Mouse (Mus musculus) MEL (cell line): ENCODE measurements around the gene Plxna4. TPM values are rescaled to one million over a fixed set of nuclear protein-coding genes. Genes with fewer than 3 reads are reported as not detected.
A peak's percentile ranks its signal among the peaks of the same experiment; 100 is the strongest.

ENCODE experiments used
- DNase-seq: peaks from one replicate; pipeline ENCODE4 v3.0.0; 2011; ENCODE audit warnings: low read depth, low spot score
- H3K27ac ChIP-seq: 2 replicates; pipeline ENCODE4 v1.5.1; 2012; ENCODE audit warnings: low read depth, mild to moderate bottlenecking, control low read depth, low read length, moderate library complexity; ENCODE audit not compliant: control insufficient read depth
- H3K27me3 ChIP-seq, 2 experiments: fragments of 150-350 bp in 1 of 2; sonication (generic) in 1 of 2; 2 replicates each; pipeline ENCODE4 v1.6.1; 2012; ENCODE audit warnings: low read length in 2 of 2, mild to moderate bottlenecking in 2 of 2, improper control_type of control experiment in 1 of 2, moderate library complexity in 1 of 2; ENCODE audit not compliant: insufficient read depth in 2 of 2, control insufficient read depth in 1 of 2
- H3K36me3 ChIP-seq, 2 experiments: 2 replicates each; pipeline ENCODE4 v1.6.1; 2012 to 2014; ENCODE audit warnings: low read length in 2 of 2, improper control_type of control experiment in 1 of 2, inconsistent platforms in 1 of 2, mild to moderate bottlenecking in 1 of 2; ENCODE audit not compliant: insufficient read depth in 2 of 2, control insufficient read depth in 1 of 2
- H3K4me1 ChIP-seq, 2 experiments: fragments of 150-350 bp in 1 of 2; sonication (generic) in 1 of 2; 2 replicates each; pipeline ENCODE4 v1.6.1; 2012; ENCODE audit warnings: low read length in 2 of 2, improper control_type of control experiment in 1 of 2, mild to moderate bottlenecking in 1 of 2; ENCODE audit not compliant: insufficient read depth in 2 of 2, control insufficient read depth in 1 of 2
- H3K4me3 ChIP-seq, 2 experiments: fragments of 150-350 bp in 1 of 2; sonication (generic) in 1 of 2; 2 replicates each; pipeline ENCODE4 v1.5.1; 2012; ENCODE audit warnings: low read depth in 2 of 2, low read length in 2 of 2, mild to moderate bottlenecking in 2 of 2, moderate library complexity in 2 of 2, control low read depth in 1 of 2, improper control_type of control experiment in 1 of 2; ENCODE audit not compliant: control insufficient read depth in 1 of 2, insufficient read depth in 1 of 2
- H3K79me2 ChIP-seq: 2 replicates; pipeline ENCODE4 v1.6.1; 2012; ENCODE audit warnings: mild to moderate bottlenecking, low read length, moderate library complexity; ENCODE audit not compliant: control insufficient read depth, poor library complexity, insufficient read depth
- H3K9ac ChIP-seq: 2 replicates; pipeline ENCODE4 v1.6.1; 2012; ENCODE audit warnings: low read depth, mild to moderate bottlenecking, control low read depth, low read length, moderate library complexity; ENCODE audit not compliant: control insufficient read depth, poor library complexity, severe bottlenecking
- H3K9me3 ChIP-seq: fragments of 150-350 bp; sonication (generic); replicated peaks from 2 replicates; pipeline ENCODE4 v1.6.1; 2012; ENCODE audit warnings: mild to moderate bottlenecking, low read length, improper control_type of control experiment, moderate library complexity; ENCODE audit not compliant: insufficient read depth
- CHD1 ChIP-seq: IDR thresholded peaks from 2 replicates; pipeline ENCODE4 v1.6.1; 2012; ENCODE audit warnings: low read depth, mild to moderate bottlenecking, inconsistent platforms, low read length, improper control_type of control experiment
- ELF1 ChIP-seq: IDR thresholded peaks from 2 replicates; pipeline ENCODE4 v1.6.1; 2014; ENCODE audit warnings: low read depth, mild to moderate bottlenecking, inconsistent platforms, low read length, improper control_type of control experiment, moderate library complexity
- ETS1 ChIP-seq: IDR thresholded peaks from 2 replicates; pipeline ENCODE4 v1.6.1; 2012; ENCODE audit warnings: low read depth, mild to moderate bottlenecking, inconsistent platforms, low read length, improper control_type of control experiment, moderate library complexity
- HCFC1 ChIP-seq: IDR thresholded peaks from 2 replicates; pipeline ENCODE4 v1.6.1; 2012; ENCODE audit warnings: low read depth, mild to moderate bottlenecking, inconsistent platforms, low read length, improper control_type of control experiment, moderate library complexity
- JUND ChIP-seq: IDR thresholded peaks from 2 replicates; pipeline ENCODE4 v1.6.1; 2011; ENCODE audit warnings: low read depth, mild to moderate bottlenecking, improper control_type of control experiment, low read length
- MAFK ChIP-seq: IDR thresholded peaks from 2 replicates; pipeline ENCODE4 v1.6.1; 2011; ENCODE audit warnings: low read depth, mild to moderate bottlenecking, low read length, improper control_type of control experiment, borderline replicate concordance
- NRF1 ChIP-seq: IDR thresholded peaks from 2 replicates; pipeline ENCODE4 v1.6.1; 2014; ENCODE audit warnings: low read depth, mild to moderate bottlenecking, inconsistent platforms, low read length, improper control_type of control experiment, moderate library complexity; ENCODE audit not compliant: poor library complexity, insufficient read depth, severe bottlenecking
- POLR2AphosphoS2 ChIP-seq: IDR thresholded peaks from 2 replicates; pipeline ENCODE4 v1.6.1; 2011; ENCODE audit warnings: low read length, improper control_type of control experiment
- POLR2AphosphoS5 ChIP-seq: IDR thresholded peaks from 2 replicates; pipeline ENCODE4 v1.6.1; 2012; ENCODE audit warnings: low read depth, borderline replicate concordance, mild to moderate bottlenecking, inconsistent platforms, low read length, moderate library complexity, mixed read lengths
- RAD21 ChIP-seq: IDR thresholded peaks from 2 replicates; pipeline ENCODE4 v1.6.1; 2011; ENCODE audit warnings: mild to moderate bottlenecking, low read depth, low read length, improper control_type of control experiment
- TAL1 ChIP-seq: IDR thresholded peaks from 2 replicates; pipeline ENCODE4 v1.6.1; 2012; ENCODE audit warnings: mild to moderate bottlenecking, inconsistent platforms, low read length, moderate library complexity, mixed read lengths
- TCF12 ChIP-seq: IDR thresholded peaks from 2 replicates; pipeline ENCODE4 v1.6.1; 2014; ENCODE audit warnings: low read depth, mild to moderate bottlenecking, inconsistent platforms, low read length, improper control_type of control experiment, moderate library complexity
- USF1 ChIP-seq: IDR thresholded peaks from 2 replicates; pipeline ENCODE4 v1.6.1; 2014; ENCODE audit warnings: low read depth, mild to moderate bottlenecking, inconsistent platforms, low read length, improper control_type of control experiment, moderate library complexity
- ZC3H11A ChIP-seq: IDR thresholded peaks from 2 replicates; pipeline ENCODE4 v1.6.1; 2012; ENCODE audit warnings: low read depth, mild to moderate bottlenecking, inconsistent platforms, low read length, improper control_type of control experiment
- ZKSCAN1 ChIP-seq: IDR thresholded peaks from 2 replicates; pipeline ENCODE4 v1.6.1; 2012; ENCODE audit warnings: low read depth, mild to moderate bottlenecking, inconsistent platforms, low read length, improper control_type of control experiment, moderate library complexity
- ZNF384 ChIP-seq: IDR thresholded peaks from 2 replicates; pipeline ENCODE4 v1.6.1; 2012; ENCODE audit warnings: low read depth, mild to moderate bottlenecking, inconsistent platforms, low read length, improper control_type of control experiment
- polyA plus RNA-seq, 2 experiments: library from polyadenylated mRNA; stranded (reverse) in 1 of 2; unstranded in 1 of 2; fragments of >175 nt in 1 of 2; fragments of >200 nt in 1 of 2; gene quantifications; 2 replicates each; pipeline versions ENCODE4 v1.2.1 to v1.2.4; 2012; ENCODE audit warnings: low replicate concordance in 2 of 2, low read depth in 1 of 2; ENCODE audit not compliant: insufficient read length in 2 of 2, insufficient read depth in 1 of 2, missing spikeins in 1 of 2
- total RNA-seq: library from RNA; depleted of rRNA; stranded (reverse); fragments of 300-350 nt; gene quantifications from 2 replicates; pipeline ENCODE4 v1.2.3, GENCODE M21; 2012

Plxna4 gene
- total and polyA plus RNA-seq, 3 experiments: 0.01 TPM; not detected in 2

DNA sequence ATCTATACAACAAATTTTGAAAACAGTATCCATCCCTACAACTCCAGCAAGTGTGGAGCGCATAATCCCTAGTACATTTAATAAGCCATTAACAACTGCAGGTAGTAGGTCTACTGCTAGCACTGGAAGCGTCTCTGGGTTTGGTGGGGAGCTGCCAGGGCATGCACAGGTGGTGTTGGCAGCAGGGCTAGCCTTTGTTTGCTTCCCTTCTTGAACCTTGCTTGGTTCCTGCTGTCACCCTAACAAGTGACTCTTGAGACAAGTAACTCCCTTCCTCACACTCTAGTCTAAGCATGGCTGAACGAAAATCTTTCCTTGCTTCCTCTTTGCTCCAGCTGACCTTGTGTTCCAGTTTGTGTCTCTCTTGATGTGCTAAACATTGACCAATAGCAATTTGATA is 44.0 kb downstream of the Plxna4 start:
- H3K36me3 ChIP-seq: no peaks in the 10 kb centered on the region
- no peak for DNase-seq
- H3K9ac ChIP-seq: no peak overlapping the region
- H3K79me2 ChIP-seq: no peaks in the 10 kb centered on the region
- H3K27ac ChIP-seq: no peak overlapping the region
- TF ChIP-seq HCFC1 (no peak), ZNF384 (no peak), USF1 (no peak), MAFK (no peak), ELF1 (no peak), ZC3H11A (no peak), POLR2AphosphoS5 (no peak), ETS1 (no peak), POLR2AphosphoS2 (no peak)
- H3K4me3 ChIP-seq: no peak overlapping the region
- no peaks in the 10 kb centered on the region for H3K4me1 ChIP-seq
- no peaks in the 10 kb centered on the region for H3K9me3 ChIP-seq
- no peaks in the 10 kb centered on the region for H3K27me3 ChIP-seq

DNA sequence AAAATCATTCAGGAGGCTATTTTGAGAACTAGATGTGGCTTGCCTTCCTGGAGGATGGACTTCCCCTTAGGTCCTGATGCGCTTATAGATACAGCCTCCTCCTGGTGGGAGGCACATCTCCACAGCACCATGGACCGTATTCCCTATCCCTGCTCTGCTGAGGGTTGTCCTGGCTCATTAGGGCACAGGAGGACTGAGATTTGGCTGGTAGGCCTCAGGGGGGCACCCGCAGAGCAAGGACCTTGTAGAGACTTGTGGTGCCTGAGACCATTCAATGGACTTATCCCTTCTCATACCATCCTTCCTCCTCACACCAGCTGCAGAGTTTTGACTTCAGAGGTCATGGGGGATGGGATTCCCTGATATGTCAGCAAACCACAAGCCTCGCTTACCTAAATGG is 47.8 kb downstream of the Plxna4 start:
- H3K4me1 ChIP-seq: no peaks in the 10 kb centered on the region
- DNase-seq: no peak
- H3K9ac ChIP-seq: no peak overlapping the region
- H3K36me3 ChIP-seq: no peaks in the 10 kb centered on the region
- TF ChIP-seq RAD21 (no peak), TAL1 (no peak), CHD1 (no peak), NRF1 (no peak)
- H3K4me3 ChIP-seq: no peak overlapping the region
- no peak overlapping the region for H3K27ac ChIP-seq
- H3K9me3 ChIP-seq: no peaks in the 10 kb centered on the region
- no peaks in the 10 kb centered on the region for H3K79me2 ChIP-seq
- H3K27me3 ChIP-seq: no peaks in the 10 kb centered on the region

GRCm38 (mm10) chr6:32533962-32534740 is 53.8 kb downstream of the Plxna4 start:
- Histone ChIP-seq H3K9ac (no peak overlapping the region), H3K4me1 (no peaks in the 10 kb centered on the region), H3K27ac (no peak overlapping the region)

More at GRCm38 (mm10) chr6:32533962-32534740, 53.8 kb downstream of the Plxna4 start:
- DNase-seq: peak; percentile 18
- no peak overlapping the region for H3K4me3 ChIP-seq
- no peaks in the 10 kb centered on the region for H3K27me3 ChIP-seq
- TF ChIP-seq HCFC1: no peak
- peak; percentile 86 for TF ChIP-seq TAL1
- TF ChIP-seq JUND: no peak
- TF ChIP-seq ZKSCAN1: no peak
- 0 out of 2 replicates have a peak, but pooled peaks have one; percentile 14 for TF ChIP-seq TCF12
- H3K9me3 ChIP-seq: no peaks in the 10 kb centered on the region
- no peaks in the 10 kb centered on the region for H3K79me2 ChIP-seq
- H3K36me3 ChIP-seq: no peaks in the 10 kb centered on the region
